Mouse (Mus musculus) ES-CJ7 (cell line): ENCODE measurements at regions not wholly inside any gene's neighbourhood (a gene's known extent, or its start where the extent isn't known, plus 50 kb on each side); places are given as distances from the start of the nearest gene placed in this dataset.

Experiments
- DNase-seq: peaks from one replicate; pipeline ENCODE4 v3.0.0; 2011; ENCODE audit warnings: low read depth, low spot score

GRCm38 (mm10) chr3:54103098-54103497 lies 52.7 kb upstream of the Trpc4 start:
- DNase-seq, result peak; percentile 25

GRCm38 (mm10) chr3:54083634-54084033 lies 72.2 kb upstream of the Trpc4 start:
- no peak for DNase-seq

GRCm38 (mm10) chr3:54076461-54076860 lies 79.4 kb upstream of the Trpc4 start:
- DNase-seq, result no peak

- DNase-seq, result no peak
These were observed 95.2 kb upstream of the Trpc4 start for GRCm38 (mm10) chr3:54060653-54061052.

- no peak for DNase-seq
These were observed 101.5 kb upstream of the Trpc4 start for GRCm38 (mm10) chr3:54054376-54054775.

- no peak for DNase-seq
These were observed 106.5 kb upstream of the Trpc4 start for GRCm38 (mm10) chr3:54049370-54049769.

- DNase-seq, result peak; percentile 57
These were observed 107.7 kb upstream of the Trpc4 start for GRCm38 (mm10) chr3:54048091-54048670.

- no peak for DNase-seq
These were observed 128.5 kb upstream of the Trpc4 start for GRCm38 (mm10) chr3:54027365-54027764.

GRCm38 (mm10) chr3:54020196-54020595 lies 135.6 kb upstream of the Trpc4 start:
- no peak for DNase-seq

- DNase-seq, result no peak
These were observed 137.7 kb upstream of the Trpc4 start for GRCm38 (mm10) chr3:54017943-54018649.

GRCm38 (mm10) chr3:54016877-54017276 lies 139.0 kb upstream of the Trpc4 start:
- no peak for DNase-seq

GRCm38 (mm10) chr3:54011016-54011415 lies 144.8 kb upstream of the Trpc4 start:
- no peak for DNase-seq

- DNase-seq, result no peak
These were observed 129.4 kb upstream of the Ufm1 start for GRCm38 (mm10) chr3:53992993-53993392.

GRCm38 (mm10) chr3:53988796-53989195 lies 125.2 kb upstream of the Ufm1 start:
- DNase-seq, result no peak

- no peak for DNase-seq
These were observed 124.6 kb upstream of the Ufm1 start for GRCm38 (mm10) chr3:53988256-53988655.

GRCm38 (mm10) chr3:53987316-53987715 lies 123.7 kb upstream of the Ufm1 start:
- DNase-seq, result no peak

GRCm38 (mm10) chr3:53984743-53985550 lies 121.3 kb upstream of the Ufm1 start:
- no peak for DNase-seq

- no peak for DNase-seq
These were observed 118.7 kb upstream of the Ufm1 start for GRCm38 (mm10) chr3:53982311-53982710.

- DNase-seq, result no peak
These were observed 118.0 kb upstream of the Ufm1 start for GRCm38 (mm10) chr3:53981585-53981984.

GRCm38 (mm10) chr3:53977379-53978080 lies 113.9 kb upstream of the Ufm1 start:
- no peak for DNase-seq

GRCm38 (mm10) chr3:53974905-53975551 lies 111.4 kb upstream of the Ufm1 start:
- peak; percentile 17 for DNase-seq
